Mouse (Mus musculus) urinary bladder, adult 2 months (tissue): ENCODE results near the gene Srpk2. TPM values are rescaled to one million over a fixed set of nuclear protein-coding genes. Genes with fewer than 3 reads are reported as not detected.
"Not testable (repeated sequence)": the region's sequence is repeated elsewhere in the genome, so short reads cannot be mapped to it uniquely, and the experiment has no call there.

Experiments
- DNase-seq: peaks from one replicate; pipeline ENCODE4 v3.0.0; 2022; ENCODE audit warnings: low spot score
- polyA plus RNA-seq: library from polyadenylated mRNA; depleted of rRNA; stranded (reverse); fragments of >200 nt; gene quantifications from 2 replicates; pipeline ENCODE4 v1.2.3, GENCODE M21; 2012

Gene Srpk2
- polyA plus RNA-seq, 1 experiment, result 27.4 TPM

- peak; percentile 47 for DNase-seq
Observed at GRCm38 (mm10) chr5:23674829-23675498, 9.5 kb downstream of the Srpk2 start.

GRCm38 (mm10) chr5:23672136-23672535 lies 12.3 kb downstream of the Srpk2 start:
- no peak for DNase-seq

GRCm38 (mm10) chr5:23670880-23671279 lies 13.5 kb downstream of the Srpk2 start:
- no peak for DNase-seq

- DNase-seq, result no peak
Observed at GRCm38 (mm10) chr5:23665906-23666305, 18.5 kb downstream of the Srpk2 start.

- no peak for DNase-seq
Observed at GRCm38 (mm10) chr5:23661191-23661590, 23.2 kb downstream of the Srpk2 start.

- no peak for DNase-seq
Observed at GRCm38 (mm10) chr5:23658017-23658416, 26.4 kb downstream of the Srpk2 start.

- no peak for DNase-seq
Observed at GRCm38 (mm10) chr5:23656590-23656989, 27.8 kb downstream of the Srpk2 start.

GRCm38 (mm10) chr5:23655030-23655429 lies 29.4 kb downstream of the Srpk2 start:
- no peak for DNase-seq

GRCm38 (mm10) chr5:23652326-23652725 lies 32.1 kb downstream of the Srpk2 start:
- DNase-seq, result peak; percentile 38

GRCm38 (mm10) chr5:23651786-23652185 lies 32.6 kb downstream of the Srpk2 start:
- no peak for DNase-seq

GRCm38 (mm10) chr5:23650504-23650903 lies 33.9 kb downstream of the Srpk2 start:
- DNase-seq, result no peak

- DNase-seq, result no peak
Observed at GRCm38 (mm10) chr5:23649246-23649645, 35.2 kb downstream of the Srpk2 start.

- no peak for DNase-seq
Observed at GRCm38 (mm10) chr5:23645671-23646070, 38.7 kb downstream of the Srpk2 start.

- DNase-seq, result not testable (repeated sequence)
Observed at GRCm38 (mm10) chr5:23639193-23639592, 45.2 kb downstream of the Srpk2 start.

GRCm38 (mm10) chr5:23638023-23638422 lies 46.4 kb downstream of the Srpk2 start:
- DNase-seq, result no peak

GRCm38 (mm10) chr5:23637337-23637736 lies 47.1 kb downstream of the Srpk2 start:
- no peak for DNase-seq

GRCm38 (mm10) chr5:23631490-23631889 lies 52.9 kb downstream of the Srpk2 start:
- DNase-seq, result no peak

GRCm38 (mm10) chr5:23627221-23627620 lies 57.2 kb downstream of the Srpk2 start:
- DNase-seq, result no peak

GRCm38 (mm10) chr5:23626173-23626572 lies 58.2 kb downstream of the Srpk2 start:
- DNase-seq, result no peak

GRCm38 (mm10) chr5:23620621-23621020 lies 63.8 kb downstream of the Srpk2 start:
- DNase-seq, result no peak

GRCm38 (mm10) chr5:23618656-23619055 lies 65.8 kb downstream of the Srpk2 start:
- DNase-seq, result no peak

- DNase-seq, result no peak
Observed at GRCm38 (mm10) chr5:23617104-23617415, 67.4 kb downstream of the Srpk2 start.

GRCm38 (mm10) chr5:23616270-23617103 lies 67.9 kb downstream of the Srpk2 start:
- no peak for DNase-seq
